Mouse (Mus musculus) CH12.LX (cell line): Measurements from ENCODE around the gene Rps12-ps3. TPM values are rescaled to one million over a fixed set of nuclear protein-coding genes. Genes with fewer than 3 reads are reported as not detected.

Experiments used
- DNase-seq: peaks from one replicate; pipeline ENCODE4 v3.0.0-alpha.2; 2013; ENCODE audit errors: extremely low read depth
- H3K27ac ChIP-seq: 2 replicates; pipeline ENCODE4 v1.5.1; 2012; ENCODE audit warnings: low read depth, mild to moderate bottlenecking, control low read depth, moderate library complexity; ENCODE audit not compliant: insufficient read depth
- H3K27me3 ChIP-seq: replicated peaks from 2 replicates; pipeline ENCODE3; 2012; ENCODE audit warnings: inconsistent platforms
- H3K36me3 ChIP-seq, 2 experiments: replicated peaks in 1 of 2; 2 replicates each; pipeline versions ENCODE3 to v1.6.1; 2012; ENCODE audit warnings: inconsistent platforms in 1 of 2, low read length in 1 of 2, mild to moderate bottlenecking in 1 of 2, mixed read lengths in 1 of 2, moderate library complexity in 1 of 2; ENCODE audit not compliant: control insufficient read depth in 1 of 2, insufficient read depth in 1 of 2
- H3K4me1 ChIP-seq, 2 experiments: 2 replicates each; pipeline ENCODE4 v1.6.1; 2012; ENCODE audit warnings: inconsistent platforms in 1 of 2, moderate library complexity in 1 of 2; ENCODE audit not compliant: insufficient read depth in 2 of 2, control insufficient read depth in 1 of 2
- H3K4me2 ChIP-seq: 2 replicates; pipeline ENCODE4 v1.6.1; 2012; ENCODE audit warnings: low read depth, mild to moderate bottlenecking, control low read depth; ENCODE audit not compliant: poor library complexity, insufficient read depth, severe bottlenecking
- H3K4me3 ChIP-seq, 3 experiments: fragments of 150-350 bp in 1 of 3; sonication (generic) in 1 of 3; replicated peaks in 1 of 3; 2 replicates each; pipeline versions ENCODE3 to v1.5.1; 2011 to 2012; ENCODE audit warnings: low read depth in 2 of 3, low read length in 2 of 3, mild to moderate bottlenecking in 2 of 3, moderate library complexity in 2 of 3, control low read depth in 1 of 3, improper control_type of control experiment in 1 of 3, inconsistent platforms in 1 of 3, mixed read lengths in 1 of 3; ENCODE audit not compliant: poor library complexity in 1 of 3
- H3K79me2 ChIP-seq: replicated peaks from 2 replicates; pipeline ENCODE4 v1.6.1; 2012; ENCODE audit warnings: mild to moderate bottlenecking, moderate library complexity; ENCODE audit not compliant: control insufficient read depth, poor library complexity, insufficient read depth, severe bottlenecking; ENCODE audit errors: extremely low read depth
- H3K9ac ChIP-seq: 2 replicates; pipeline ENCODE4 v1.6.1; 2012; ENCODE audit warnings: low read depth, mild to moderate bottlenecking, control low read depth, moderate library complexity; ENCODE audit not compliant: insufficient read depth
- H3K9me3 ChIP-seq: replicated peaks from 2 replicates; pipeline ENCODE3; 2012; ENCODE audit warnings: low read length, inconsistent platforms, mixed read lengths
- BHLHE40 ChIP-seq: IDR thresholded peaks from 2 replicates; pipeline ENCODE4 v1.6.1; 2011; ENCODE audit warnings: mild to moderate bottlenecking, low read depth, low read length, improper control_type of control experiment
- CTCF ChIP-seq, 2 experiments: IDR thresholded peaks in 1 of 2; conservative IDR thresholded peaks in 1 of 2; 2 replicates each; pipeline ENCODE4 v1.5.1; 2011 to 2012; ENCODE audit warnings: low read depth in 2 of 2, low read length in 2 of 2, improper control_type of control experiment in 1 of 2, inconsistent platforms in 1 of 2, mild to moderate bottlenecking in 1 of 2, moderate library complexity in 1 of 2
- E2F4 ChIP-seq: IDR thresholded peaks from 2 replicates; pipeline ENCODE4 v1.6.1; 2011; ENCODE audit warnings: low read depth, low read length, improper control_type of control experiment; ENCODE audit not compliant: insufficient replicate concordance
- ELF1 ChIP-seq: IDR thresholded peaks from 2 replicates; pipeline ENCODE4 v1.6.1; 2014; ENCODE audit warnings: low read depth, mild to moderate bottlenecking, inconsistent platforms, low read length, improper control_type of control experiment
- EP300 ChIP-seq: IDR thresholded peaks from 2 replicates; pipeline ENCODE4 v1.6.1; 2011; ENCODE audit warnings: low read length, improper control_type of control experiment
- GABPA ChIP-seq: IDR thresholded peaks from 2 replicates; pipeline ENCODE4 v1.6.1; 2012; ENCODE audit warnings: low read depth, low read length, improper control_type of control experiment, inconsistent platforms; ENCODE audit not compliant: insufficient replicate concordance
- IRF4 ChIP-seq: IDR thresholded peaks from 2 replicates; pipeline ENCODE4 v1.6.1; 2014; ENCODE audit warnings: low read depth, mild to moderate bottlenecking, inconsistent platforms, low read length, improper control_type of control experiment
- MAZ ChIP-seq: IDR thresholded peaks from 2 replicates; pipeline ENCODE4 v1.6.1; 2012; ENCODE audit warnings: low read depth, mild to moderate bottlenecking, inconsistent platforms, low read length, improper control_type of control experiment, moderate library complexity
- MEF2A ChIP-seq: IDR thresholded peaks from 2 replicates; pipeline ENCODE4 v1.6.1; 2014; ENCODE audit warnings: low read depth, mild to moderate bottlenecking, inconsistent platforms, low read length, improper control_type of control experiment, borderline replicate concordance
- NELFE ChIP-seq: IDR thresholded peaks from 2 replicates; pipeline ENCODE4 v1.6.1; 2011; ENCODE audit warnings: low read depth, low read length, improper control_type of control experiment
- POLR2A ChIP-seq: IDR thresholded peaks from 2 replicates; pipeline ENCODE4 v1.6.1; 2011; ENCODE audit warnings: low read depth, mild to moderate bottlenecking, improper control_type of control experiment, low read length
- POLR2AphosphoS2 ChIP-seq: IDR thresholded peaks from 2 replicates; pipeline ENCODE4 v1.6.1; 2011; ENCODE audit warnings: low read depth, low read length, improper control_type of control experiment
- RAD21 ChIP-seq: IDR thresholded peaks from 2 replicates; pipeline ENCODE4 v1.6.1; 2011; ENCODE audit warnings: low read depth, mild to moderate bottlenecking, low read length, improper control_type of control experiment, moderate library complexity
- RCOR1 ChIP-seq: conservative IDR thresholded peaks from 2 replicates; pipeline ENCODE4 v1.6.1; 2012; ENCODE audit warnings: low read depth, mild to moderate bottlenecking, inconsistent platforms, low read length, improper control_type of control experiment
- SIN3A ChIP-seq: IDR thresholded peaks from 2 replicates; pipeline ENCODE4 v1.6.1; 2012; ENCODE audit warnings: low read length, improper control_type of control experiment, inconsistent platforms
- SMC3 ChIP-seq: IDR thresholded peaks from 2 replicates; pipeline ENCODE4 v1.6.1; 2011; ENCODE audit warnings: low read depth, low read length, improper control_type of control experiment
- TBP ChIP-seq: conservative IDR thresholded peaks from 2 replicates; pipeline ENCODE4 v1.6.1; 2011; ENCODE audit warnings: low read depth, low read length, improper control_type of control experiment
- TCF12 ChIP-seq: IDR thresholded peaks from 2 replicates; pipeline ENCODE4 v1.6.1; 2014; ENCODE audit warnings: low read depth, mild to moderate bottlenecking, inconsistent platforms, low read length, improper control_type of control experiment
- USF2 ChIP-seq: conservative IDR thresholded peaks from 2 replicates; pipeline ENCODE4 v1.6.1; 2011; ENCODE audit warnings: low read depth, low read length, improper control_type of control experiment
- ZKSCAN1 ChIP-seq: IDR thresholded peaks from 2 replicates; pipeline ENCODE4 v1.6.1; 2012; ENCODE audit warnings: low read depth, inconsistent platforms, low read length, improper control_type of control experiment, borderline replicate concordance
- ZNF384 ChIP-seq: IDR thresholded peaks from 2 replicates; pipeline ENCODE4 v1.6.1; 2012; ENCODE audit warnings: low read depth, low read length, improper control_type of control experiment, inconsistent platforms
- dilution Hi-C: fragments of 300-500 bp; cut with MboI; formaldehyde crosslinking; loops from 2 replicates; pipeline ENCODE4 v1.14.3; 2020; ENCODE audit warnings: low sequenced_read_pairs; ENCODE audit not compliant: extremely low pct_unique_long_range_greater_than_20kb, extremely low pct_ligation_motif_present
- in situ Hi-C: fragments of 300-500 bp; cut with MboI; formaldehyde crosslinking; loops from 3 replicates; pipeline ENCODE4 v1.14.3; 2019; ENCODE audit warnings: low sequenced_read_pairs, low pct_ligation_motif_present, low pct_unique_long_range_greater_than_20kb, mixed read lengths
- polyA plus RNA-seq: library from polyadenylated mRNA; unstranded; fragments of >175 nt; gene quantifications from 2 replicates; pipeline ENCODE4 v1.2.1, GENCODE M21; 2012; ENCODE audit warnings: low read depth; ENCODE audit not compliant: insufficient read length
- total RNA-seq, 2 experiments: library from RNA; depleted of rRNA; stranded (reverse); fragments of 300-350 nt in 1 of 2; fragments of >200 nt in 1 of 2; gene quantifications; 2 replicates each; pipeline ENCODE4 v1.2.3; 2012 to 2014

Gene Rps12-ps3
- total and polyA plus RNA-seq, 3 experiments: 567 to 3,509 (median 1,885) TPM

GRCm38 (mm10) chr19:59336655-59337054 is 14.6 kb downstream of the Rps12-ps3 start:
- H3K36me3 ChIP-seq: peaks cover 2 to 30% of the 10 kb centered on the region in 2 experiments
- peaks cover 41% of the 10 kb centered on the region for H3K79me2 ChIP-seq
- H3K4me3 ChIP-seq: no peak overlapping the region
- dilution Hi-C loops: no loop called here
- no peak overlapping the region for H3K27ac ChIP-seq
- no peak overlapping the region for H3K4me2 ChIP-seq
- DNase-seq: no peak
- in situ Hi-C loops: no loop called here
- no peaks in the 10 kb centered on the region for H3K9me3 ChIP-seq
- TF ChIP-seq USF2 (no peak), GABPA (no peak), RAD21 (no peak), SIN3A (no peak), ELF1 (no peak), NELFE (no peak), POLR2A (no peak), E2F4 (no peak), ZKSCAN1 (no peak), MEF2A (no peak), SMC3 (no peak)
- H3K27me3 ChIP-seq: no peaks in the 10 kb centered on the region
- no peak overlapping the region for H3K9ac ChIP-seq
- H3K4me1 ChIP-seq: peaks cover 0 to 62% of the 10 kb centered on the region in 2 experiments; a peak in 2 of 4 replicates

DNA sequence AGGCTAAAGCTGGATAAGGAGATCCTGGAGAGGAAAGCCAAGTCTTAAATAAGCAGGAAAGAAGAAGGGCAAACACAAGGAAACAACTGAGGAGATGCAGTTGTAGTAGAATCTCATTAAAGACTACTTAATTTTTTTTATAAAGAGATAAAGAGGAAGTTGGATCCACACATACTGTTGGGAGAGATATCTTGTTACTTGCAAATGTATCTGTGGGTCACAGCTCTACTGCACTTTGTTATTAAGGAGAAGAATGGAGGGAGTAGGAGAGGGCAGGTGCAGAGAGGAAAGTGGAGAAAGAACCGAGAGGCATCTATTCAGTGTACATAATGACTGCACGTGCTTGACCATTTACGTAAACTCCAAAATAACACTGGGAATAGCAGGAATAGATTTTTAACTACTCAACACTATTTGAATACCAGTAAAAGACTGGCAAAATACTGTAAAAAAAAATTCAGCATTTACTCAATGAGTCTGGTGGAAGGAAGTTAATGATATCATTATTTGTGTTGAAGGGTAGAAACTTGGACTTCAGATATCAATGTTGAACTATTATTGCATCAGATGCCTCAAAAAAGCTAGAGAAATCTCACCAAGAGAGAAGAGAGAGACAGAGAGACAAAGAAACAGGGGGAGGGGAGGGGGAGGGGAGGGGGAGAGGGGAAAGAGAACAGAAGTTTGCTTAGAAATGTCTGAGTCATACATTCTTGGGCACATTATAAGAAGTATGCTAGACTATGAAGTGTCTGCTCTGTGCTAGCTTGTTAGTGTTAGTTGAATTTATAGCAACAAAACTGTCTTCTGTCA is 16.0 kb downstream of the Rps12-ps3 start:
- Histone ChIP-seq H3K9me3 (no peaks in the 10 kb centered on the region), H3K4me3 (no peak overlapping the region), H3K4me2 (no peak overlapping the region; the same call in 1 of the 2 replicates), H3K79me2 (peaks cover 45% of the 10 kb centered on the region), H3K27ac (no peak overlapping the region), H3K4me1 (peaks cover 0 to 57% of the 10 kb centered on the region in 2 experiments; a peak in 2 of 4 replicates), H3K27me3 (no peaks in the 10 kb centered on the region), H3K9ac (no peak overlapping the region), H3K36me3 (peaks cover 2 to 29% of the 10 kb centered on the region in 2 experiments)
- dilution Hi-C loops (no loop called here), in situ Hi-C loops (no loop called here)
- TF ChIP-seq IRF4 (no peak), RCOR1 (no peak), ZNF384 (no peak), TCF12 (no peak), SMC3 (no peak), BHLHE40 (no peak), POLR2AphosphoS2 (no peak), GABPA (no peak), ELF1 (no peak), TBP (no peak), CTCF (conservative IDR thresholded peaks at IDR 0.05 in 1 of 2, IDR thresholded peaks at IDR 0.05 in 1 of 2; ENCODE audit: low read depth in 2 of 2, low read length in 2 of 2) (no peak), SIN3A (no peak), RAD21 (no peak), EP300 (no peak), MAZ (no peak), E2F4 (no peak), MEF2A (no peak)
- no peak for DNase-seq
